In the genomic region with DNA sequence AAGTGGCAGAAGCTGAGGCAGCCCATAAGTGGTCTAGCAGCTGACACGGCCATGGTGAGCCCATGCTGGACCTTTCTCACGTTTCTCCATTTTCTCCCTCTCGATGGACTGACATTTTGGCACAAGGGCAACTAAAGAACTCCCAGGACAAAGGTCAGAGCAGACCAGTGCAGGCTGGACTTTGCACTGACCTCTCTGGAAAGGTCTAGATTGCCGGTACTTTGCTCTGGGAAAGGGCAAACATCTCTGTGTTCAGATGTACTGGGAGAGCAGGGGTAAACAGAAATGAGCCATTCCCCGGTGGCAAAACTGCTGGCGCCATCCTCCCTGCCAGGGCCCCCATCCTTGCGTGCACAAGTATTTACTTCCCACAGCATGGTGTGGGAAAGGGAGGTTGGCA, we compare ENCODE assay signal across 37 mouse cellular contexts. TPM values are rescaled to one million over a fixed set of nuclear protein-coding genes. Genes with fewer than 3 reads are reported as not detected.
A peak's percentile ranks its signal among the peaks of the same experiment; 100 is the strongest.
DNase-seq lines count a peak whose midpoint lies in the region; ATAC-seq lines count a peak whose summit lies in the region.
"Had no signal": no experiment of that assay in that cellular context is flagged by ENCODE, and none has a peak within 500 bp of the region (broad histone marks: within the 10 kb centered on the region; RNA-seq: fewer than 3 reads in every experiment).

No protein-coding gene starts in this region.

- no peak overlapping the region for H3K27ac ChIP-seq in kidney, embryonic 14.5 days (ENCODE audit: low read depth, low read length)
- H3K27ac ChIP-seq in liver, embryonic 13.5 days: peak overlapping the region; percentile 43
- H3K27ac ChIP-seq: embryonic facial prominence, embryonic 15.5 days; forebrain, embryonic 12.5 days; heart, adult 2 months; hindbrain, embryonic 13.5 days; lung, embryonic 15.5 days had no signal

- H3K36me3 ChIP-seq in kidney, embryonic 14.5 days (ENCODE audit: control insufficient read depth, insufficient read depth, low read length): no peaks in the 10 kb centered on the region
- H3K36me3 ChIP-seq in liver, embryonic 13.5 days: no peaks in the 10 kb centered on the region
- H3K36me3 ChIP-seq: embryonic facial prominence, embryonic 15.5 days; forebrain, embryonic 12.5 days; G1E; heart, embryonic 12.5 days; lung, embryonic 15.5 days had no signal

- 0 out of 2 replicates have a peak, but pooled peaks cover 5% of the 10 kb centered on the region for H3K4me1 ChIP-seq in kidney, embryonic 14.5 days (ENCODE audit: control insufficient read depth, insufficient read depth, low read length)
- peaks cover 17% of the 10 kb centered on the region for H3K4me1 ChIP-seq in liver, embryonic 13.5 days (replicated peaks)

- no peak overlapping the region for H3K9ac ChIP-seq in kidney, embryonic 14.5 days (ENCODE audit: low read depth, low read length)
- no peak overlapping the region for H3K9ac ChIP-seq in liver, embryonic 13.5 days
- H3K9ac ChIP-seq: embryonic facial prominence, embryonic 15.5 days; forebrain, embryonic 12.5 days; forebrain, postnatal 0 days; heart, embryonic 12.5 days; lung, embryonic 15.5 days had no signal

- 0 out of 2 replicates have a peak, but pooled peaks cover 8% of the 10 kb centered on the region for H3K27me3 ChIP-seq in kidney, embryonic 14.5 days (ENCODE audit: control insufficient read depth, insufficient read depth, low read length)
- peaks cover 28% of the 10 kb centered on the region for H3K27me3 ChIP-seq in liver, embryonic 13.5 days
- H3K27me3 ChIP-seq: embryonic facial prominence, embryonic 15.5 days had no signal

- peak; percentile 8 for DNase-seq in adrenal gland, postnatal 10 days
- no peak for DNase-seq in adrenal gland, postnatal 14 days
- DNase-seq in kidney, adult 9 months: peak; percentile 87
- DNase-seq in liver, embryonic 13.5 days: no peak
- peak; percentile 48 for DNase-seq in yolk sac, embryonic 10.5 days (ENCODE audit: low spot score)
- no peak for DNase-seq in left cerebral cortex, adult 11 months (ENCODE audit: low spot score)
- DNase-seq: adrenal gland, postnatal 36 days; cerebellum, adult 2 months; cerebellum, postnatal 14 days; forebrain, postnatal 0 days; heart, adult 2 months; heart, postnatal 4 days; left cerebral cortex, postnatal 4 days; right cerebral cortex, postnatal 25 days; thymus, postnatal 25 days had no signal

- no peaks in the 10 kb centered on the region for H3K9me3 ChIP-seq in kidney, embryonic 14.5 days (ENCODE audit: control insufficient read depth, low read length)
- no peaks in the 10 kb centered on the region for H3K9me3 ChIP-seq in liver, embryonic 13.5 days (replicated peaks)
- H3K9me3 ChIP-seq: embryonic facial prominence, embryonic 15.5 days; G1E; hindbrain, embryonic 13.5 days; lung, embryonic 15.5 days had no signal

- no peak for ATAC-seq in kidney, embryonic 14.5 days (ENCODE audit: low FRiP score, low TSS enrichment)
- ATAC-seq in liver, embryonic 13.5 days (ENCODE audit: low read depth): peak; percentile 32
- ATAC-seq: forebrain, postnatal 0 days; intestine, embryonic 16.5 days; midbrain, embryonic 16.5 days had no signal

- no peak overlapping the region for H3K4me3 ChIP-seq in kidney, embryonic 14.5 days (ENCODE audit: low read length)
- no peak overlapping the region for H3K4me3 ChIP-seq in liver, embryonic 13.5 days (replicated peaks)
- H3K4me3 ChIP-seq: embryonic facial prominence, embryonic 15.5 days; forebrain, embryonic 12.5 days; heart, adult 2 months; heart, embryonic 12.5 days; hindbrain, embryonic 13.5 days; lung, embryonic 15.5 days had no signal

- WGBS in kidney, embryonic 14.5 days: 80% methylated on average over 7 of the region's 7 CpGs
- 64% methylated on average over 7 of the region's 7 CpGs for WGBS in liver, embryonic 13.5 days (ENCODE audit: insufficient replicate concordance)

- H3K4me2 ChIP-seq in kidney, embryonic 14.5 days (replicated peaks; ENCODE audit: low read depth, low read length): no peak overlapping the region
- peak overlapping the region; percentile 72 for H3K4me2 ChIP-seq in liver, embryonic 13.5 days
- H3K4me2 ChIP-seq: embryonic facial prominence, embryonic 15.5 days; forebrain, embryonic 12.5 days; heart, embryonic 12.5 days; hindbrain, embryonic 13.5 days; lung, embryonic 15.5 days; midbrain, embryonic 11.5 days had no signal

RNA-seq across cellular contexts. Expression of a gene that starts 2.2 kb away (rescaled TPM):
- 10 to 100 TPM; 12.1 to 16.7 TPM for total RNA-seq in adrenal gland, postnatal 10 days (2021)
- total RNA-seq in adrenal gland, postnatal 14 days (2021): 7.6 and 14.0 TPM in 2 replicates
- 2.2 and 3.3 TPM in 2 replicates for polyA plus RNA-seq in kidney, embryonic 14.5 days (2014; fragmentation: Nextera tagmentation; extraction: Ambion mirVana)
- polyA plus RNA-seq in liver, embryonic 13.5 days (2015; fragmentation: Nextera tagmentation; extraction: Ambion mirVana): 8.6 and 10.1 TPM in 2 replicates
- total RNA-seq: megakaryocyte progenitor cell, adult 5-6 weeks had no signal
- polyA plus RNA-seq: G1E had no signal

RNA-seq across cellular contexts. Expression of a gene that starts 38.4 kb away (rescaled TPM):
- total RNA-seq in adrenal gland, postnatal 10 days (2021): not detected
- total RNA-seq in adrenal gland, postnatal 14 days (2021): not detected in 2 replicates
- not detected in 2 replicates for polyA plus RNA-seq in kidney, embryonic 14.5 days (2014; fragmentation: Nextera tagmentation; extraction: Ambion mirVana)
- not detected in 2 replicates for polyA plus RNA-seq in liver, embryonic 13.5 days (2015; fragmentation: Nextera tagmentation; extraction: Ambion mirVana)
- total RNA-seq: adrenal gland, postnatal 36 days; G1E; gastrocnemius, adult 8-10 months; gastrocnemius, postnatal 4 days; heart, adult 2 months; heart, postnatal 4 days; layer of hippocampus, adult 18-20 months; layer of hippocampus, postnatal 14 days; left cerebral cortex, postnatal 4 days; megakaryocyte progenitor cell, adult 5-6 weeks; neutrophil, adult 5-6 weeks had no signal
- polyA plus RNA-seq: brain, embryonic 14.5 days; cerebellum, adult 2 months; cortical plate, adult 2 months; forebrain, embryonic 12.5 days; forebrain, postnatal 0 days; G1E; heart, adult 2 months; heart, embryonic 12.5 days; heart, postnatal 0 days; hindbrain, embryonic 13.5 days; intestine, embryonic 16.5 days; lung, embryonic 15.5 days; midbrain, embryonic 11.5 days; midbrain, embryonic 16.5 days; neural tube, embryonic 11.5 days; stomach, embryonic 16.5 days had no signal

RNA-seq across cellular contexts. Expression of a gene that starts 47.5 kb away (rescaled TPM):
- not detected for total RNA-seq in adrenal gland, postnatal 10 days (2021)
- not detected in 2 replicates for total RNA-seq in adrenal gland, postnatal 14 days (2021)
- not detected in 2 replicates for polyA plus RNA-seq in kidney, embryonic 14.5 days (2014; fragmentation: Nextera tagmentation; extraction: Ambion mirVana)
- polyA plus RNA-seq in liver, embryonic 13.5 days (2015; fragmentation: Nextera tagmentation; extraction: Ambion mirVana): not detected in 2 replicates
- total RNA-seq: adrenal gland, postnatal 36 days; forebrain, postnatal 0 days; G1E; gastrocnemius, adult 8-10 months; gastrocnemius, postnatal 4 days; heart, adult 2 months; heart, postnatal 4 days; layer of hippocampus, adult 18-20 months; layer of hippocampus, postnatal 14 days; left cerebral cortex, postnatal 4 days; megakaryocyte progenitor cell, adult 5-6 weeks; neutrophil, adult 5-6 weeks had no signal
- polyA plus RNA-seq: brain, embryonic 14.5 days; cerebellum, adult 2 months; forebrain, embryonic 12.5 days; forebrain, postnatal 0 days; G1E; heart, adult 2 months; heart, embryonic 12.5 days; heart, postnatal 0 days; hindbrain, embryonic 13.5 days; intestine, embryonic 16.5 days; limb, embryonic 14.5 days; lung, embryonic 15.5 days; midbrain, embryonic 11.5 days; midbrain, embryonic 16.5 days; neural tube, embryonic 11.5 days; stomach, embryonic 16.5 days had no signal

RNA-seq across cellular contexts. Expression of a gene that starts 53.5 kb away (rescaled TPM):
- total RNA-seq in adrenal gland, postnatal 10 days (2021): not detected
- not detected in 2 replicates for total RNA-seq in adrenal gland, postnatal 14 days (2021)
- not detected in 2 replicates for polyA plus RNA-seq in kidney, embryonic 14.5 days (2014; fragmentation: Nextera tagmentation; extraction: Ambion mirVana)
- not detected in 2 replicates for polyA plus RNA-seq in liver, embryonic 13.5 days (2015; fragmentation: Nextera tagmentation; extraction: Ambion mirVana)
- total RNA-seq: adrenal gland, postnatal 36 days; forebrain, postnatal 0 days; G1E; gastrocnemius, adult 8-10 months; gastrocnemius, postnatal 4 days; heart, adult 2 months; heart, postnatal 4 days; layer of hippocampus, adult 18-20 months; layer of hippocampus, postnatal 14 days; left cerebral cortex, postnatal 4 days; megakaryocyte progenitor cell, adult 5-6 weeks; neutrophil, adult 5-6 weeks had no signal
- polyA plus RNA-seq: brain, embryonic 14.5 days; cerebellum, adult 2 months; cortical plate, adult 2 months; forebrain, embryonic 12.5 days; forebrain, postnatal 0 days; G1E; heart, adult 2 months; heart, embryonic 12.5 days; heart, postnatal 0 days; hindbrain, embryonic 13.5 days; intestine, embryonic 16.5 days; limb, embryonic 14.5 days; lung, embryonic 15.5 days; midbrain, embryonic 11.5 days; midbrain, embryonic 16.5 days; neural tube, embryonic 11.5 days; stomach, embryonic 16.5 days had no signal

Comparison
In these comparisons a context has a peak if more than half of its experiments do, and no peak if none do; other contexts are left out.
1. DNase-seq: peak in adrenal gland, postnatal 10 days (single experiment), kidney, adult 9 months (single experiment) and yolk sac, embryonic 10.5 days (single experiment); none in adrenal gland, postnatal 14 days (single experiment), liver, embryonic 13.5 days (single experiment) and left cerebral cortex, adult 11 months (single experiment).